Mouse (Mus musculus) midbrain, embryonic 13.5 days (tissue): Measurements from ENCODE around the gene Cbl. TPM values are rescaled to one million over a fixed set of nuclear protein-coding genes. Genes with fewer than 3 reads are reported as not detected.

ENCODE experiments used
- ATAC-seq: fragments of 200-750 bp; cut with Nextera tagmentation; 2 replicates; pipeline ENCODE4 v1.8.0; 2017; ENCODE audit warnings: mild to moderate bottlenecking, moderate TSS enrichment, moderate library complexity
- H3K27ac ChIP-seq: fragments of 300-500 bp; sonication (generic); 2 replicates; pipeline ENCODE4 v1.5.1; 2015; ENCODE audit warnings: inconsistent platforms, mild to moderate bottlenecking, moderate library complexity
- H3K27me3 ChIP-seq: fragments of 300-500 bp; sonication (generic); 2 replicates; pipeline ENCODE4 v1.6.1; 2015; ENCODE audit warnings: mild to moderate bottlenecking, inconsistent platforms
- H3K36me3 ChIP-seq: fragments of 300-500 bp; sonication (generic); 2 replicates; pipeline ENCODE4 v1.6.1; 2015; ENCODE audit warnings: mild to moderate bottlenecking, inconsistent platforms
- H3K4me1 ChIP-seq: fragments of 300-500 bp; sonication (generic); replicated peaks from 2 replicates; pipeline ENCODE4 v1.6.1; 2015; ENCODE audit warnings: inconsistent platforms
- H3K4me2 ChIP-seq: fragments of 300-500 bp; sonication (generic); replicated peaks from 2 replicates; pipeline ENCODE4 v1.6.1; 2015; ENCODE audit warnings: moderate library complexity, mild to moderate bottlenecking, inconsistent platforms
- H3K4me3 ChIP-seq: fragments of 300-500 bp; sonication (generic); replicated peaks from 2 replicates; pipeline ENCODE4 v1.5.1; 2015; ENCODE audit warnings: mild to moderate bottlenecking, inconsistent platforms
- H3K9ac ChIP-seq: fragments of 300-500 bp; sonication (generic); replicated peaks from 2 replicates; pipeline ENCODE4 v1.6.1; 2015; ENCODE audit warnings: mild to moderate bottlenecking, inconsistent platforms
- H3K9me3 ChIP-seq: fragments of 300-500 bp; sonication (generic); 2 replicates; pipeline ENCODE4 v1.6.1; 2016; ENCODE audit warnings: mild to moderate bottlenecking, inconsistent platforms
- WGBS: fragments of 180-500 bp; shearing (Covaris S2); methylation state at CpG from one replicate; pipeline ENCODE4 v1.1.7; 2015; 5-methylcytosine and 5-hydroxymethylcytosine counted together
- polyA plus RNA-seq: library from polyadenylated mRNA; unstranded; fragments of >200 nt; fragmentation: Nextera tagmentation; extraction: Ambion mirVana; gene quantifications from 2 replicates; pipeline ENCODE4 v1.2.1, GENCODE M21; 2015

Cbl gene
- polyA plus RNA-seq, 1 experiment from 2014 or later: 28.5 TPM

DNA sequence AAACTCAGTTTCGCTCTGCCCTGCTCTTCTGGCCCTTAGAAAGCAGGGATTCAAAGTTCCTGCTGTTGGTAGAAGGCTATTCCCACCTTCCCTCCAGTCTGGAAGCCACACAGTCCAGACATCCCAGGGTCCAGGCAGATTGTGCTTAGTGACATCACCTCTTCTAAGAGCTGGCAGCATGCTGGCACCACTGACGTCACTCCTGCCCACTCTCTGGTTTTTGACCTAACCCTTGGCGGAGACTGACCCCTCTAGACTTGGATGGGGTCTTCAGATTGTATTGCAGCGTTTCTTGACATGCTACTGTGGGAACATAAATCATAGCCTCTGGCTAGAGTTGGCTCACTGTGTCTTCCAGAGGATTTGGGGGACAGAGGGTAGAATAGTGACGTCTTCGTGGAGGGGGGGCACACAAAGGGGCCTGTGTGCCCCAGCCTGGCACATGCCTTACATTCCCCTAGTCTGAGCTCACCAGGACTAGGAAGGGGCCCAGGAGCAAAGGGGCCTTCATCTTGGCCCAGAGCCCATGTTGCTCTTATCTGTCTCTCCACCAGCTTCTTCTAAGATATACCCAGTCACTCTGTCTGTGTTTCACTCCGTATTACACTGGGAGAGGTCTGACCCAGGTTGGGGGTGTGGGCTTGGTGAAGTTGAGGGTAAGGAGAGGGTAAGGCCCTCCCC lies 98.0 kb downstream of the Cbl start:
- WGBS: 60% methylated on average over 7 of the region's 7 CpGs
- peak overlapping the region; percentile 85 for H3K4me2 ChIP-seq
- no peaks in the 10 kb centered on the region for H3K9me3 ChIP-seq
- H3K27me3 ChIP-seq: peaks cover 64% of the 10 kb centered on the region
- H3K27ac ChIP-seq: no peak overlapping the region
- peaks cover 36% of the 10 kb centered on the region for H3K4me1 ChIP-seq
- peak overlapping the region; percentile 65 for H3K9ac ChIP-seq
- ATAC-seq: no peak
- H3K36me3 ChIP-seq: 0 out of 2 replicates have a peak, but pooled peaks cover 10% of the 10 kb centered on the region
- peak overlapping the region; percentile 46 for H3K4me3 ChIP-seq

DNA sequence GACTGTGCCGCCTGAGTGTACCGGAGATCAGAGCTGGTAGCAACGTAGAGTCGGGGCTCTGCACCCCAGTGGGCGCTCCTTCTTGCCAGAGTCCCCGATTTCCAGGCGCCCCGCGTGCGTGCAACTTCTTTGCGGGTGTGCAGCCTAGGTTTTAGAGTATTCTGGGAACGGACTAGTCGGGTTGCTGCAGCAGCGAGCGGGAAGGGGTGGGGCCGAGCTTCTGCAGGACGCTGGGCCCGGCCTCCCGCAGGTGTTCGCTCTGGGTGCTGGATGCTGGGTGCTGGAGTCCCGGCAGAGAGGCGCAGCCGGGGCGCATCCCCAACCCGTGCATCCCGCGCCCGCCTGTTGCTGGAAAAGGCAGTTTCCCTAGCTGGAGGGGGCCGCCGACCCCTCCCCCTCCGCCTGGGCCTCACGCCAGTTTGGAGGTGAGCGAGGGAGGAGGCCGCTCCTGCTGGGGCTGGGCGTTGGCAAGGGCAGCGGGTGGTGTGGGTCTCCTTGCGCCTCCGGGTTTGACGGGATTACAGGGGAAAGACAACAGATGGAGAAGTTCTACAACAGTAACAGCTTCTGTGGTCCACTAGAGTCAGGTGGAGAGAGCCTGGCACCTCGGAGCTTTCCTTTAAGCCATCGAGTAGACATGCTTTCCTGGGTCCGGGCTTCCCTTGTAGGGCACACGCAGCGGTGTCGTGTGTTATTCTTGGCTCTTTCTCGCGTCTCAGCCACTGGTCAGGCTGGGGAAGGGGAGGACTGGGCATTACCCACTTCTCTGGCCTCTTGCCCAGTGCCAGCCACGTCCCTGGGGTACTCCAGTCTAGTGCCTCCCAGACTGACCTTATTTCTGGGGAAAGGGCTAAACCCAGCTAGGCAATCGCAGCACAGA lies 98.8 kb downstream of the Cbl start:
- 2% methylated on average over 49 of the region's 49 CpGs for WGBS
- peak; percentile 32 for ATAC-seq
- Histone ChIP-seq H3K27me3 (peaks cover 64% of the 10 kb centered on the region), H3K9ac (peak overlapping the region; percentile 65), H3K4me1 (peaks cover 44% of the 10 kb centered on the region), H3K9me3 (no peaks in the 10 kb centered on the region), H3K36me3 (0 out of 2 replicates have a peak, but pooled peaks cover 2% of the 10 kb centered on the region), H3K4me2 (peak overlapping the region; percentile 85), H3K27ac (no peak overlapping the region), H3K4me3 (peak overlapping the region; percentile 46)

DNA sequence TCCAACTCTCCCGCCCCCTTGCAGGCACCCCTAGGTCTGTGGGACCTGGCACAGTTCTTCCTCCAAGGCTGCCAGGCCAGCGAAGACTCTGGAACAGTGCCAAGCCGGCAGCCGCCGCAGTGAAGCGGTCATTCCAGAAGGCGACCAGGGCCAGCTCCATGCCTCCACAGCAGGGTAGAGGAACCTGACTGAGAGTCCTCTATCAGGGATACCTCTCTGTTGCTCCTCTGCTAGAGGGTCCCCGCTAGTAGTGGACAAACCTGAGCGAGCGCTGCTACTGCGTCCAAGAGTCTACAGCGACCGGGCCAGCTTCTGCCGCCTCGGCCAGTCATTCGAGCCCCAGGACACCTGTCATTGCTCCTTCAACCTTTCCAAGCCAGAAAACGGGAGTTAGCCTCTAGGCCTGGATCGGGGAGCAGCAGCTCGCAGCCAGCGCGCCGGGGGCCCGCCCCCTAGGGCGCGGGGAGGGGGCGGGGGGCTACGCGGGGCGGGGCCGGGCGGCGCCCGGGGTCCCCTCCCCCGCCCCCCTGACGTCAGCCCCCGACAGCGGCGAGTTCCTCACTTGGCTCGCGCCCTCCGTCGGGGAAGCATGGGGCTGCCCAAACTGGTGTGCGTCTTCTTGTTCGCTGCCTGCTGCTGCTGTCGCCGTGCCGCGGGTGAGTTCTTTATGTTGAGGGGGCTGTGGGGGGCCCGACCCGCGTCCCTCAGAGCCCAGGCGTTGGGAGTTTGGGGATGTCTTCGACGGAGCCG lies 99.6 kb downstream of the Cbl start, which contains the start of gene Mcam:
TSS of gene Mcam (plus strand) at position 369 of the 750 bp plus-strand sequence.
- Histone ChIP-seq H3K4me1 (peaks cover 51% of the 10 kb centered on the region), H3K27me3 (peaks cover 67% of the 10 kb centered on the region), H3K9ac (peak within 1 kb of the TSS; percentile 65), H3K4me2 (peak within 1 kb of the TSS; percentile 85), H3K27ac (no peak within 1 kb of the TSS), H3K4me3 (peak within 1 kb of the TSS; percentile 46), H3K9me3 (no peaks in the 10 kb centered on the region), H3K36me3 (0 out of 2 replicates have a peak, but pooled peaks cover under 1% of the 10 kb centered on the region)
- peak; percentile 38 for ATAC-seq
- WGBS: 2% methylated on average over 42 of the region's 55 CpGs

DNA sequence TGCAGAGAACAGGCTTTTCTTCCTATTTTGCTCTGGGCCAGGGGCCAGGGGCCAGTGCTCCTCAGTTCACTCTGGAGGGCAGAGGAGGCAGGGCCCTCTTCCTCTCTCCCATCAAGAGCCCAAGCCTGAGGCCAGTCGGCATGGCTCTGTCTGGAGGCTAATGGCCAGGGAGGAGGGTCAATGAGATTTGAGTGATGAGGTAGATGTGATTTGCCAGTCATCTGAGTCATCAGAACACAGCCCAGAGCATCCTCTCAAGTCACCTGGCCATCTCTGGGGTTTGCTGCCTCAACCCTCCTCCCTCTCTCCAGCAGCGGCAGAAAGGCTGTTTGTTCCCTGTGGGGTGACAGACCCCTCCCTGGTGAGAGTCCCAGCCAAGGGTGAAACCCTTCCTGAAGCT lies 100.6 kb downstream of the Cbl start:
- Histone ChIP-seq H3K27me3 (peaks cover 72% of the 10 kb centered on the region), H3K27ac (no peak overlapping the region), H3K4me3 (no peak overlapping the region), H3K9ac (no peak overlapping the region), H3K4me1 (peaks cover 51% of the 10 kb centered on the region), H3K36me3 (no peaks in the 10 kb centered on the region), H3K9me3 (no peaks in the 10 kb centered on the region), H3K4me2 (0 out of 2 replicates have a peak overlapping the region, but pooled peaks have one; percentile 85)
- no peak for ATAC-seq
- 11% methylated on average over 2 of the region's 2 CpGs for WGBS

DNA sequence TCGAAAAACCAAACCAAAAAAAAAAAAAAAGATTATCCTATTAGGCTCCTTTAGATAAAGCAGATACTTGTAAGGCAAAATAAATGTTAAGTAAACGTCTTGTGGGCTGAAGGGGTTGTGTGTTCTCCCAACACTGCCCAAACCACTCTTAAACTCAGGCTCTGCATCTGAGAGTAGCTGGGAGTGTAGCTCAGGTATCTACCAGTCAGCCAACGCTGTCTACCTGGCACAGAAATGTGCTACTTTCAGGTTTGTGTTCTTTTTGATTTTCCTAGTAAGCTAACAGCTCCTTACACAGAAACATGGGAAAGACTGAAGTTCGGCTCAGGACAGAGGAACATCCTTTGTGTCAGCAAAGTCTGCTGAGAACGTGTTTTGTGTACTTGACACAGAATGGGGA lies 101.6 kb downstream of the Cbl start:
- no peak overlapping the region for H3K4me2 ChIP-seq
- H3K4me3 ChIP-seq: no peak overlapping the region
- no peaks in the 10 kb centered on the region for H3K36me3 ChIP-seq
- no peak overlapping the region for H3K9ac ChIP-seq
- ATAC-seq: no peak
- H3K27ac ChIP-seq: no peak overlapping the region
- peaks cover 71% of the 10 kb centered on the region for H3K27me3 ChIP-seq
- H3K9me3 ChIP-seq: no peaks in the 10 kb centered on the region
- peaks cover 51% of the 10 kb centered on the region for H3K4me1 ChIP-seq
- WGBS: 64% methylated on average over 5 of the region's 5 CpGs

DNA sequence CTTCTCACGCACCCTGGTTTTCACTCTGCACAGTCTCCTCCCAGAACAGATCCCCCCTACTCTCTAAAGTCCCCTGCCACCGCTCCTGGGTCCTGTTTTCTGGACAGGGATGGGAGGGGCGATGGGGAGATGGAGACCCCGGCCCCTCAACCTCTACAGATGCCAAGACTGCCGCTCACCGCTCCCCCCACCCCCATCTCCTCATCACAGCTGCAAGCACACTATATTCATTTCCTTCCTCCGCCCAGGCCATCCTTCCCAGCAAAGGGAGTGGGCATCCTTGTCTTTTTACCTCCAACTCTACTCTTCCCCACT lies 102.6 kb downstream of the Cbl start:
- Histone ChIP-seq H3K4me1 (peaks cover 52% of the 10 kb centered on the region), H3K4me3 (no peak overlapping the region), H3K9me3 (no peaks in the 10 kb centered on the region), H3K4me2 (no peak overlapping the region), H3K9ac (no peak overlapping the region), H3K27me3 (peaks cover 61% of the 10 kb centered on the region), H3K36me3 (no peaks in the 10 kb centered on the region), H3K27ac (peak overlapping the region; percentile 56; the same call in 1 of the 2 replicates)
- 35% methylated on average over 7 of the region's 7 CpGs for WGBS
- no peak for ATAC-seq

DNA sequence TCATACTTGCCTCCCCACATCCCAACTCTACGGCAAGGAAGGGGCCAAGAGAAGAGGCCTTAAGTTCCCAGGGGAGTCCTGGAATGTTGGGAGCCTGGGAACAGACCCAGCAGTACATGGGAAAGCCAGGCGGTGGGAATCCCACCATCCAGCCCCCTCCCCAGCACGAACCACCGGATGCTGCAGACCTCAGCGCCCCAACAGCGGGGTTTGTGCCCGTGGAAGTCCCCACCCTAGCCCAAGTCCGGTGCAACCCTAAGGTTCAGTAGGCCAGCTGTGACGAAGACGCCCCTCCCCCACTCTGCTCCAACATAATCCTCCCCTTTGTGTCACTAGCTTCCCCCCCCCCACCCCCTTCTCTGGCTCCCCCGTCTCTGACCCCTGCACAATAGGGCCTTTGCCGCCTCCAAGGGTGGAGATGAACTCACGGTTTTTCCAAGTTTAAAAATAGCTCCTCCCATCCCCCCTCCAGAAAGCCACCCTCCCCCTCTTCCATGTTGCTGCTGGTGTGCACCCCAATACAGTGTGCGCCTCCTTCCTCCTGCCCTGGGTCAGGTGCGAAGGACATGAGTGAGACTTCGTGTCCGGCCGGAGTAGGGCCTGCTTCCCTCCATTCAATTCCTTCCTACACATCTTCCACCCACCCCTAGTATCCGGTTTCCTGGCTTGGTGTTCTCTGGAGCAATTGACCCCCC lies 103.1 kb downstream of the Cbl start:
- peak; percentile 34 for ATAC-seq
- no peaks in the 10 kb centered on the region for H3K36me3 ChIP-seq
- H3K27ac ChIP-seq: peak overlapping the region; percentile 9; the same call in 1 of the 2 replicates
- peaks cover 56% of the 10 kb centered on the region for H3K27me3 ChIP-seq
- H3K4me1 ChIP-seq: peaks cover 49% of the 10 kb centered on the region
- peak overlapping the region; percentile 66 for H3K4me2 ChIP-seq
- peak overlapping the region; percentile 66; the same call in 1 of the 2 replicates for H3K9ac ChIP-seq
- 10% methylated on average over 19 of the region's 19 CpGs for WGBS
- peak overlapping the region; percentile 36; the same call in 1 of the 2 replicates for H3K4me3 ChIP-seq
- no peaks in the 10 kb centered on the region for H3K9me3 ChIP-seq

DNA sequence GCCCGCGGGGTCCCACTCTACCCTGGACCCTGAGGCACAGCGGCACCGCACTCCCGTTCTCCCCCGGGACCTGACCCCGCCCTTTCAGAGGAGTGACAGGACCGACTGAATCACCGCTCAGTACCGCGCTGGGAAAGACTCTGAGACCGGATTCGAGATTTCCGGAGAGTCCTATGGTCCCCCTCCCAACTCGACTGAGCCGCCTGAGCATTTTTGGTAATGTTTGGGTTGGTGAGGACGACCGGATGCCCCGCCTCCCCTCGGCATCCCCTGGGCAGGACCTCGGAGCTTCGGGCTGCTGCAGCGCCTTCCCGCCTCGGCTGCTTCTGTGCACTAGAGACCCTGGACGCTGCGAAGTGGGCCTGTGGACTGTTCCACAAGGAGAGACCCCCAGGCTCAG lies 103.8 kb downstream of the Cbl start:
- Histone ChIP-seq H3K27me3 (peaks cover 49% of the 10 kb centered on the region), H3K4me2 (peak overlapping the region; percentile 66), H3K36me3 (no peaks in the 10 kb centered on the region), H3K4me1 (peaks cover 42% of the 10 kb centered on the region), H3K27ac (peak overlapping the region; percentile 53; the same call in 1 of the 2 replicates), H3K4me3 (peak overlapping the region; percentile 36), H3K9me3 (no peaks in the 10 kb centered on the region), H3K9ac (peak overlapping the region; percentile 66)
- WGBS: under 1% methylated on average over 27 of the region's 27 CpGs
- ATAC-seq: peak; percentile 22

DNA sequence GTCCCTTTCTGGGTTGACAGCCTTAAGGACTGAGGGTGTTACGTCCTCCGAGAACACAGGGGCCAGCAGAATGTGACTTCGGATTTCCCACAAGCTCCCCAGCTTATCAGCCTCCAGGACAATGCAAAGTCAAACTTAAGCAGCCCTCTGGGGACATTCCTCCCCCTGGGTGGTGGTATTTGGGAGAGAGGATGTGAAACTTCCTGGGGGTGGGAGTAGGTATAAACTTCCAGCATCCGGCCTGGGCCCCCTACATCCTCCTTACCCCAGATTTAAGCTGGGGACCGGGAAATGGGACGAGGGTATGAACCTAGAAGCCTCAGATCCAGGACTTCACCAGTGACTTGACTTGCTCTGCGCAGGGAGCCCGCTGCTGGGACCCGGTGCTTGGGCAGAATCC lies 104.2 kb downstream of the Cbl start:
- WGBS: 7% methylated on average over 9 of the region's 9 CpGs
- Histone ChIP-seq H3K4me3 (peak overlapping the region; percentile 36), H3K36me3 (no peaks in the 10 kb centered on the region), H3K9me3 (no peaks in the 10 kb centered on the region), H3K27ac (peak overlapping the region; percentile 53; the same call in 1 of the 2 replicates), H3K4me2 (peak overlapping the region; percentile 66), H3K4me1 (peaks cover 38% of the 10 kb centered on the region), H3K9ac (peak overlapping the region; percentile 66), H3K27me3 (peaks cover 45% of the 10 kb centered on the region)
- ATAC-seq: no peak

DNA sequence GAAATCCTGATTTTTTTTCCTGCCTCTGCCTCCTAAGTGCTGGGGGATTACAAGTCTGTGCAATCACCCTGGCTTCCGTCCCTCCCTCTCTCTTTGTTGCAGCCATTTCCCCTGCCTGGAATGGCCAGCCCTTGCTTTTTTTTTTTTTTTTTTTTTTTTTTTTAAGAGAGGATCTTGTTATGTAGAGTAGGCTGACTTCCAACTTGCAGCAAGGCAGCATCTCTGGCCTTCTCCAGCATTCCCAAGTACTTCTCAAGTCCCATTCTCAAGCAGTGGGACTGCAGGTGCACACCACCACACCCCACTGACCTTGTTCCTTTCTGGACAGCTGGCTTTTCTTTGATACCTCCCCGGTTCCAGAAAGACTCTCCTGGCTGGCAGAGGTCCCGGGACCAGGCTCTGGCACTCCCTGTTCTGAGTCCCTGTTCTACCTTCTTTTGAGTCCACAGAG lies 106.5 kb downstream of the Cbl start:
- ATAC-seq: no peak
- no peak overlapping the region for H3K4me3 ChIP-seq

DNA sequence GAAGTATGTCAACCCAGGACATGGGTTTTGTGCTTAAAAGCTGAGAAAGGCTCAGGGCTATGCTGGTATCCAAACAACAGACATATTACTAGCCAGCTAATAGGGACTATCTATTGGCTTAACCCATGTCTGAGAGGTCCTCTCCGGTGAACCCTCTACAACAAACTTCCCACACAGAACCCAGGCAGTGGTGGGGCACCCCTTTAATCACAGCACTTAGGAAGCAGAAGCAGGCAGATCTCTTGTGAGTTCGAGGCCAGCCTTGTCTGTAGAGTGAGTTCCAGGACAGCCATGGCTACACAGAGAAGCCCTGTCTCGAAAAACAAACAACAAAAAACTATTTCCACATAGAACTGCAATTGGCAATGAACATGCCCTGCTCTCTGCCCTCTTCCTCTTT lies 107.1 kb downstream of the Cbl start:
- H3K9ac ChIP-seq: no peak overlapping the region
- H3K4me1 ChIP-seq: peaks cover 22% of the 10 kb centered on the region
- 90% methylated on average over 3 of the region's 3 CpGs for WGBS
- no peak overlapping the region for H3K4me3 ChIP-seq
- no peaks in the 10 kb centered on the region for H3K36me3 ChIP-seq
- no peak overlapping the region for H3K27ac ChIP-seq
- H3K27me3 ChIP-seq: peaks cover 16% of the 10 kb centered on the region
- H3K4me2 ChIP-seq: no peak overlapping the region
- no peaks in the 10 kb centered on the region for H3K9me3 ChIP-seq
- no peak for ATAC-seq

More for the DNA sequence above, 106.5 kb downstream of the Cbl start:
- Histone ChIP-seq H3K9ac (no peak overlapping the region), H3K36me3 (no peaks in the 10 kb centered on the region), H3K27ac (no peak overlapping the region), H3K4me1 (peaks cover 22% of the 10 kb centered on the region), H3K27me3 (peaks cover 23% of the 10 kb centered on the region), H3K9me3 (no peaks in the 10 kb centered on the region), H3K4me2 (no peak overlapping the region)
- WGBS: 49% methylated on average over 3 of the region's 3 CpGs
